Mouse (Mus musculus) forebrain, embryonic 10.5 days (tissue): ENCODE data around the gene Olfr411. TPM values are rescaled to one million over a fixed set of nuclear protein-coding genes. Genes with fewer than 3 reads are reported as not detected.

Experiments used
- DNase-seq: peaks from one replicate; pipeline ENCODE4 v3.0.0-alpha.2; 2017; ENCODE audit warnings: low spot score; ENCODE audit errors: extremely low spot score
- H3K27ac ChIP-seq: fragments of 300-500 bp; sonication (generic); 2 replicates; pipeline ENCODE4 v1.5.1; 2016; ENCODE audit warnings: mild to moderate bottlenecking
- H3K27me3 ChIP-seq: fragments of 300-500 bp; sonication (generic); 2 replicates; pipeline ENCODE4 v1.6.1; 2016; ENCODE audit warnings: mild to moderate bottlenecking; ENCODE audit not compliant: poor library complexity, severe bottlenecking
- H3K36me3 ChIP-seq: fragments of 300-500 bp; sonication (generic); replicated peaks from 2 replicates; pipeline ENCODE4 v1.6.1; 2016; ENCODE audit warnings: mild to moderate bottlenecking, moderate library complexity
- H3K4me1 ChIP-seq: fragments of 300-500 bp; sonication (generic); 2 replicates; pipeline ENCODE4 v1.6.1; 2016
- H3K4me3 ChIP-seq: fragments of 300-500 bp; sonication (generic); 2 replicates; pipeline ENCODE4 v1.5.1; 2016; ENCODE audit warnings: mild to moderate bottlenecking, moderate library complexity
- H3K9me3 ChIP-seq: fragments of 300-500 bp; sonication (generic); 2 replicates; pipeline ENCODE4 v1.6.1; 2016; ENCODE audit warnings: mild to moderate bottlenecking, moderate library complexity
- WGBS: fragments of 180-500 bp; shearing (Covaris S2); methylation state at CpG from one replicate; pipeline ENCODE4 v1.1.7; 2016; 5-methylcytosine and 5-hydroxymethylcytosine counted together
- polyA plus RNA-seq: library from polyadenylated mRNA; unstranded; fragments of >200 nt; fragmentation: Nextera tagmentation; extraction: Ambion mirVana; gene quantifications from 2 replicates; pipeline ENCODE4 v1.2.1, GENCODE M21; 2016

Olfr411 gene
- polyA plus RNA-seq, 1 experiment from 2014 or later: not detected

DNA sequence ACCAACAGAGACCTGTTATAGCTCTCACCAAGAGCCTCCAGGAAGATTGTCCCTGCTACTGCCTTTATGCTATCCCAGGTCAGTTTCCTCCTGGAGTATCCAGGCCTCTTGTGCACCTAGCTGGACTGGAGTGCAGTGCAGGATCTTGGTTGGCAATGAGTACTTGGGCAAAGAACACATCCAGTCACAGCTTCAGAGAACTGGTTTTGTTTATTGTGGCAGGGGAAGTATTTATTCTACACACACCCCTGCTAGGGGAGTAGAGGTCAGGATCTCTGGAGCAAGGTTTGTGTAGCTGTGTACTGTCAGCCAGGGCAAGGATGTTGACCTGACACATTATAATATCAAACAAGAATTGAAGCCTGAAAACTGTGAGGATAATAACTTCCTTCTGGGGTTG, 23.7 kb downstream of the Olfr411 start:
- Histone ChIP-seq H3K36me3 (no peaks in the 10 kb centered on the region), H3K4me3 (no peak overlapping the region), H3K27me3 (no peaks in the 10 kb centered on the region), H3K9me3 (peaks cover 4% of the 10 kb centered on the region; the same call in 1 of the 2 replicates), H3K27ac (no peak overlapping the region), H3K4me1 (no peaks in the 10 kb centered on the region)
- no peak for DNase-seq

DNA sequence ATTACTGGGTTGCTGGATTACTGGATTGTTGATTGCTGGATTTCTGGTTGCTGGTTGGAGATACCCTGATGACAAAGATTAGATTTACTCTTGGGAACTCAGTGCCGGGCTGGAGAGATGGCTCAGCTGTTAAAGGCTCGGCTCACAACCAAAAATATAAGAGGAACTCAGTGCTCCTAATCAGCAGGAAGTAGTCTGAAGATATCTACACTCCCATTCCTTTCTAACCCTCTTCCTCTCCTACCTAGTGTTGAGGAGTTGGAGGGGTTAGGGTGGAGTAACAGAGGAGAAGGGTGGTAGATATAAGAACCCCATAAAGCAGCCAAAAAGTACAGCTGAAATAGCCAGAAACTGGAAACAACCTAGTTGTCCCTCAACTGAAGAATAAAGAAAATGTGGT, 26.4 kb downstream of the Olfr411 start:
- WGBS: 76% methylated on average over 2 of the region's 2 CpGs
- Histone ChIP-seq H3K4me1 (no peaks in the 10 kb centered on the region), H3K36me3 (no peaks in the 10 kb centered on the region), H3K9me3 (peaks cover 18% of the 10 kb centered on the region; the same call in 1 of the 2 replicates), H3K4me3 (no peak overlapping the region), H3K27ac (no peak overlapping the region), H3K27me3 (no peaks in the 10 kb centered on the region)
- no peak for DNase-seq

Other genes starting within 250 kb of the Olfr411 start
- gene Olfr401, start 238.9 kb downstream of the Olfr411 start, polyA plus RNA-seq: not detected in 2 replicates
- gene Olfr402, start 199.1 kb downstream of the Olfr411 start, polyA plus RNA-seq: not detected in 2 replicates
- not detected in 2 replicates for gene Olfr403, start 166.4 kb downstream of the Olfr411 start, polyA plus RNA-seq
- gene Olfr43, start 141.3 kb downstream of the Olfr411 start, polyA plus RNA-seq: not detected in 2 replicates
- not detected in 2 replicates for gene Olfr406, start 92.8 kb downstream of the Olfr411 start, polyA plus RNA-seq
- not detected in 2 replicates for gene Olfr59, start 68.9 kb downstream of the Olfr411 start, polyA plus RNA-seq
- not detected in 2 replicates for gene Olfr410, start 14.6 kb downstream of the Olfr411 start, polyA plus RNA-seq
- not detected in 2 replicates for gene Olfr412, start 9.4 kb upstream of the Olfr411 start, polyA plus RNA-seq